Mouse (Mus musculus): Measurements from ENCODE around the gene Ino80d. TPM values are rescaled to one million over a fixed set of nuclear protein-coding genes. Genes with fewer than 3 reads are reported as not detected.

The Ino80d gene
- total RNA-seq, 2 experiments from 2014 or later = 12.8 to 14.2 TPM

- peak; percentile 30 for DNase-seq
- intact Hi-C loops (cut with DNase I; ENCODE audit: low total_unique reads) = no loop called here
These were observed 3.8 kb downstream of the Ino80d start for GRCm38 (mm10) chr1:63110536-63111285.

- DNase-seq = no peak
- intact Hi-C loops (cut with DNase I; ENCODE audit: low total_unique reads) = no loop called here
These were observed 6.7 kb downstream of the Ino80d start for GRCm38 (mm10) chr1:63107614-63108327.

GRCm38 (mm10) chr1:63102758-63103451 is 11.6 kb downstream of the Ino80d start:
- intact Hi-C loops (cut with DNase I; ENCODE audit: low total_unique reads) = no loop called here
- no peak for DNase-seq

- intact Hi-C loops (cut with DNase I; ENCODE audit: low total_unique reads) = no loop called here
- DNase-seq = no peak
These were observed 14.3 kb downstream of the Ino80d start for GRCm38 (mm10) chr1:63100196-63100595.

GRCm38 (mm10) chr1:63098831-63099230 is 15.6 kb downstream of the Ino80d start:
- no peak for DNase-seq
- intact Hi-C loops (cut with DNase I; ENCODE audit: low total_unique reads) = no loop called here

GRCm38 (mm10) chr1:63096071-63096470 is 18.4 kb downstream of the Ino80d start:
- no peak for DNase-seq
- intact Hi-C loops (cut with DNase I; ENCODE audit: low total_unique reads) = no loop called here

GRCm38 (mm10) chr1:63089795-63090194 is 24.7 kb downstream of the Ino80d start:
- intact Hi-C loops (cut with DNase I; ENCODE audit: low total_unique reads) = no loop called here
- no peak for DNase-seq

- DNase-seq = no peak
- intact Hi-C loops (cut with DNase I; ENCODE audit: low total_unique reads) = no loop called here
These were observed 25.9 kb downstream of the Ino80d start for GRCm38 (mm10) chr1:63088614-63089013.

- no peak for DNase-seq
- intact Hi-C loops (cut with DNase I; ENCODE audit: low total_unique reads) = no loop called here
These were observed 34.2 kb downstream of the Ino80d start for GRCm38 (mm10) chr1:63080277-63080676.

- DNase-seq = no peak
- intact Hi-C loops (cut with DNase I; ENCODE audit: low total_unique reads) = no loop called here
These were observed 38.1 kb downstream of the Ino80d start for GRCm38 (mm10) chr1:63076383-63076782.

GRCm38 (mm10) chr1:63071379-63071778 is 43.1 kb downstream of the Ino80d start:
- intact Hi-C loops (cut with DNase I; ENCODE audit: low total_unique reads) = no loop called here
- no peak for DNase-seq

- intact Hi-C loops (cut with DNase I; ENCODE audit: low total_unique reads) = no loop called here
These were observed 56.1 kb downstream of the Ino80d start for GRCm38 (mm10) chr1:63058361-63058760.

GRCm38 (mm10) chr1:63057849-63058248 is 56.6 kb downstream of the Ino80d start:
- intact Hi-C loops (cut with DNase I; ENCODE audit: low total_unique reads) = no loop called here
- no peak for DNase-seq

More at GRCm38 (mm10) chr1:63058361-63058760, 56.1 kb downstream of the Ino80d start:
- no peak for DNase-seq

GRCm38 (mm10) chr1:63057318-63057717 is 57.1 kb downstream of the Ino80d start:
- intact Hi-C loops (cut with DNase I; ENCODE audit: low total_unique reads) = no loop called here
- no peak for DNase-seq

- intact Hi-C loops (cut with DNase I; ENCODE audit: low total_unique reads) = no loop called here
- DNase-seq = no peak
These were observed 59.1 kb downstream of the Ino80d start for GRCm38 (mm10) chr1:63055386-63055785.

- intact Hi-C loops (cut with DNase I; ENCODE audit: low total_unique reads) = no loop called here
- DNase-seq = no peak
These were observed 63.6 kb downstream of the Ino80d start for GRCm38 (mm10) chr1:63050866-63051265.

GRCm38 (mm10) chr1:63049977-63050376 is 64.5 kb downstream of the Ino80d start:
- DNase-seq = no peak

GRCm38 (mm10) chr1:63047983-63048382 is 66.5 kb downstream of the Ino80d start:
- DNase-seq = no peak
- intact Hi-C loops (cut with DNase I; ENCODE audit: low total_unique reads) = no loop called here

More at GRCm38 (mm10) chr1:63049977-63050376, 64.5 kb downstream of the Ino80d start:
- intact Hi-C loops (cut with DNase I; ENCODE audit: low total_unique reads) = no loop called here

- intact Hi-C loops (cut with DNase I; ENCODE audit: low total_unique reads) = no loop called here
- no peak for DNase-seq
These were observed 81.5 kb downstream of the Ino80d start for GRCm38 (mm10) chr1:63032929-63033328.

- intact Hi-C loops (cut with DNase I; ENCODE audit: low total_unique reads) = no loop called here
- no peak for DNase-seq
These were observed 94.6 kb downstream of the Ino80d start for GRCm38 (mm10) chr1:63019916-63020315.

Measured in gastrocnemius, postnatal 14 days (tissue).